Mouse (Mus musculus): ENCODE results near the gene Exosc6.

DNA sequence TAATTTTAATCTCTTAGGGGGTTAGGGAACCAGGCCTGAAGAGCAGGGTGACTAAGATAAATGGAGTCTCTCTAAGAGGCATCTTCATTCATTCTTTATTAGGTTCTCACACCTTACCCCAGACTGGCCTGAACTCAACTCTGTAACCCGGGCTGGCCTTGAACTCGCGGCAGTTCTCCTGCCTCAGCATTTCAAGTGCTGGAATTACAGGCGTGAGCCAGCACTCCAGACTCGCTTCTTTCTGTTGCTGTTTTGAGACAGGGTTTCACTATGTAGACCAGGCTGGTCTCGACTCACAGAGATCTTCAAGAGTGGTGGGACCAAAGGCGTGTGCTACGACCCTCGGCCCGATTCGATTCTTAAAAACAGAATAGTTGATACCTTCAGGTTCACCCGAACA, 21.9 kb upstream of the Exosc6 start:
- TF ChIP-seq EP300 (IDR thresholded peaks at IDR 0.05; ENCODE audit: low read depth) (no peak), CTCF (IDR thresholded peaks at IDR 0.05; ENCODE audit: low read depth) (no peak)
